Mouse (Mus musculus) urinary bladder, adult 18-20 months (tissue): ENCODE data around the gene Mnd1.

Source experiments
- DNase-seq, 2 experiments: peaks; one replicate each; pipeline ENCODE4 v3.0.0; 2022; ENCODE audit warnings: low spot score in 2 of 2, mixed read lengths in 2 of 2

Gene Mnd1

DNA sequence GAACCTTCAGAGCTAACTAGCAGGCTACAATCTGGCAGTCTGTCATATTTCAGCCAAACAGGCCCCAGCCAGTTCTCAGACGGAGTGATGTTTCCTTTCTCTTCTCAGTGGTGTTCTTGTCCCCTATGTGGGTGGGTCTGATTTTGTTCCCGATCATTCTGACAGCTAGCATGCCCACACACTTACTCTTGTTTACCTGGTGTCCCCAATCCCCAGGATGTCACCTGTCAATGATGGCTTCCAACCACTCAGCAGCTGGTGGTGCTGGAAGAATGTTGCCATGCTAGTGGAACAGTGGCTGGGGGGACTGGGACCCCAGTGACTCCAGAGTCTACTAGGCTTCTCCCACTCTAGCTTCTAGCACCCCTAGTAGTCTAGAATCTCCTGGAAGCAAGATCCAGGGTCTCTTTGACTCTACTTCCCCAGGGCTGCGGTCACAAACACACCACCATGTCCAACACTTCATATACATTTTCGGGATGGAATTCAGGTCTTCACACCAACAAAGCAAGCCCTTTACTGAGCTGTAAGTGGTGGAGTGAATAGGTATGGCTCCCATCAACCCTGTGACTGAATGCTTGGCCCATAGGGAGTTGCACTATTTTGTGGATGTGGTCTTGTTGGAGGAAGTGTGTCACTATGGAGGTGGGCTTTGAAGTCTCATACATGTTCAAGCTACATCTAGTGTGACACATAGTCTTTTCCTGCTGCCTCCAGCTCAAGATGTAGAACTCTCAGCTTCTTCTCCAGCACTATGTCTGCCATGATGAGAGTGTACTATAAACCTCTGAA is 2.2 kb upstream of the Mnd1 start:
- no peak for DNase-seq

DNA sequence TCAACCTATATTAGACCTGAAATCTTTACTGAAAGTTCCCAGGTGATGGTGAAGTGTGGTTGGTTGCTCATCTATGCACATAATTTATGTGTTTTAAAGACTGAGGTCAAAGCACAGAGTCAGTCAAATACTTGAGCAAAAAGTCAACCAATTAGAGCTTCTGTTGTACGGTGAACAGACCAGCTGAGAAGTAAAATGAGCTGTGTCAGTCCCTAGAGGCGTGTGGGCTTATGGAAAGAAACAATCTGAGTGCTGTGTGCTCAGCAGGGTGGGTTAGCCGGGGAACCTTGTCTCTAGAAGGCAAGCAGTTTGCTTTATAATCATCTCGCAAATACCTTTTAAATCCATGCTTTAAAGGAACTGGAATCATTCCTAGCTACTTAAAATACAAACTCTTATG is 1.4 kb upstream of the Mnd1 start:
- no peak for DNase-seq

DNA sequence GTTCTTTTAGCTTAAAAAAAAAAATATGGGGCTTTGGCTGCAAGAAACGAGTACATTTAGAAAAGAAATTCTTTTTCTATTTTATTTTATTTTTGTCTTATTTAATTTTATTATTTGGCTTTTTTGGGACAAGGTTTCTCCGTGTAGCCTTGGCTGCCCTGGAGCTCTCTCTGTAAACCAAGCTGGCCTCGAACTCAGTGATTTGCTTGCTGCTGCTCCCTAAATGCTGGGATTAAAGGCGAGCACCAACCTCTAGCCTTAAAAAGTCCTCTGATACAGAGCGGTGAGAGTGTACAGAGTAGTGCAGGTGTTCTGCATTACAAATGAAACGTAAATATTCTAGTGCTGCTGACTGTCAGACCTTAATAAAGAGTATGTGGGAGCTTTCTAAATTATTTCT is 519 bp upstream of the Mnd1 start:
- DNase-seq: no peak

DNA sequence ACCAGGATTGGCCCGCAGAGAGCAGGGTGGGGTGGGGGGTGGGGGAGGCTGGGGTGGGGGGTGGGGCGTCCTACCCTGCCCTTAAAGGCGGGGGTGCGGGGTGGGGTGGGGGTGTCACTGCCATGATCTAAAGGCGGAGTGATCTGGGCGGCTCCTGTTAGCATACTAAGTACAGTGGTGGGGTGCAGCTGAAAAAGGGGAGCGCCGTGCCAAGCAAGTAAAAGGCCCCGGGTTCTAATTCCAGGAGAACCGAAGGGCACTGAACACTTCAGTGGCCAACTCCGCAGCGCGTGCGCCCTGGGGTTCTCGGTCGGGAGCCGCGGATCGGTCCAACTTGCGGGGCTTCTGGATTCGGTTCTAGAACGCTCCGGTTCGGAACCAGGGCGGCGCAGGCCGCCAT is 440 bp downstream of the Mnd1 start:
- DNase-seq: no peak

DNA sequence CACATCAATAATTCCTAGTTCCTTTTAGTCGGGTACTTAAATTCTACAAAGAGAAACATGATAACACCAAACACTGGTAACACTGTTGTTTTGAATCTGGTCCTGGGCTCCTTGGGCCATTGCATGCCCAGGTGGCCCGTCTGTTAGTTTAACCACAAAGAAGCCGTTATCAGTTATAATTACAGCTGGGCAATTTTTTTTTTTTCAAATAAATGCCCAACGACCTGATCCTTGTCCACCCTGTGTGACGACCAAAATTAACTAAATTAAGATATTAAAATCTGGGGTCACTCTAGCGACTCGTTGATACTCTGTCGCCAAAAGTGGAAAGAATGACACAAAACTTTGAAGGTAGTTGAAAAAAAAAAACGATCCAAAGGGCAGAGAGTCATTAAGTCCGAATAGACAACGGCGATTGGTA is 855 bp downstream of the Mnd1 start:
- no peak for DNase-seq

DNA sequence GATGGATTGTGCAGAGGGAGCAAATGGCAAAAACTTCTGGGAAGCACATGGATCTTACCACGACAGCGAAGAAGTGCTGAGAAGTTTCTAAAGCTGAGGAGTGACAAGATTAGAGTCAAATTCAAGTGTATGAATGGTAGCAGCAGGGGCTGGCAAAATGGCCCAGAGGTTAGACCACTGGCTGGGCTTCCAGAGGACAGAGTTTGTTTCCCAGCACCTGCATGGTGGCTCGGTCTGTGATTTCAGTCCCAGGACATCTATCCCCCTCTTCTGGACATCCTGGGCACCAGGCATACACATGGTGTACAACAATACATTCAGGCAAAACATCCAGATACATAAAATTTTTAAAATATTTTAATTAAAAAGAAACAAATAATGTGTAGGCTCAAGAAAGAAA is 5.8 kb downstream of the Mnd1 start:
- no peak for DNase-seq

DNA sequence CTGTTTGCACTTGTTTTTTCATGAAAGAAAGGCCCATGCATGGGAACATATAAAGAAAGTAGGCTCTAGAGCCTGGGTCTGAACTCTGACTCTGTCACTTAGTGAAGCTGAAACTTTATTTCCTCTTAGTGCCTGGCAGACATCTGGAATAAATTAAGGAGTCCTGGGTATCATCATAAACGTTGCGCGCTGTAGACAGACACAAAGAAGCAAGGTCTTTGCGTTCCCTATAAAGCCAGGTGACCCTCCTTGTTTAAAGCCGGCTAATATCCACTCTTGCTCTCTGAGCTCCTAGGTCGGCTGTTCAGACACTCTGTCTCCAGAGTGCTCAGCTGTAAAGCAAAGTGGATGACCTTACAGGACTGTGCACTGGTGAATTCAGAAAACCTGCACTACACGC is 14.6 kb downstream of the Mnd1 start:
- no peak for DNase-seq

DNA sequence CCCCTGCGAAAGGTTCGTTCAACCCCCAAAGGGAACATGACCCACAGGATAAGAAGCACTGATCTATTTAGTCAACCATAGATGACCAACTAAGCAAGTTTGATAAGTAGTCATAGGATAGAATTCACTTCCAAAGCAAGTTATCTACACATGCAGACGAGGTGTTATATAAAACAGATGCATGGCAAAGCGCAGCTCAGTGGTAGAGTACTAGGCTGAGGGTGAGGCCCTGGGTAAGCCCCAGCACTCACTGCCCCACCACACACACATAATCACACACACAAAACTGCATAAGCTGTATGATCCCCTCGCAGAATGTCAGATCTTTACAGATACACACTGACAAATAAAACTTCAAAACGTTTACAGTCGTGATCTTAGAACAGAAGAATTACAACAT is 19.1 kb downstream of the Mnd1 start:
- no peak for DNase-seq

DNA sequence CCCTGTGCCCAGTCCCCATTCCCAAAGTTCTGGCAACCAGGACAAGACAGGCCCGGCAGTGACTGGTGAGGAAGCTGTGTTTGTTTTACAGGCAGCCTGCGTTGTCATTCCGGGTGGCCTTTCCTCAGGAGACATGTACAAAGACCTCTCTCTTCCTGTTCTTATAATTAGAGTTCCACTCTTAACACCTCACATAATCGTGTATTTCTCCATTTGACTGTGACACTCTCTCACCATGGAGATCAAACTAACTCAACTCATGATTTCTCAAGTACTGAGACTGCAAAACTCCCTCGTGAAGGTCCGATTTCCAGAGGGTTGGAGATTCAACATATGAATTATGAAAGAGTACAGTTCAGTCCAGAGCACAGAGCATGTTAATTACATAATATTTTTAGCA is 19.7 kb downstream of the Mnd1 start:
- DNase-seq: no peak

DNA sequence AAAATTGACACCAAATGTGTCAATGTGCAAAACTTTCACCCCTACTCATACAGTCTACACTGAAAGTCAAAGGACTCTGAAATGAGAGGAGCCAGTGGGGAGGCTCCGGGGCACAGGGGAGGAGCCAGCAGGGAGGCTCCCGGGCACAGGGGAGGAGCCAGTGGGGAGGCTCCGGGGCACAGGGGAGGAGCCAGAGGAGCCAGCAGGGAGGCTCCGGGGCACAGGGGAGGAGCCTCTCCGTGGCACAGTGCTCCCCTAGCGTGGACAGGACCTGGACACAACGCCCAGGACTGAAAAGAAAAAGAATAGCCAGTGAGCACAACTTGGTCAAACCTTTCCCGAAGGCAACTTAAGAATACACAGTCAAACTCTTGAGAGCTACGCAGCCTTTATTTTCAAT is 20.2 kb downstream of the Mnd1 start:
- DNase-seq: no peak

DNA sequence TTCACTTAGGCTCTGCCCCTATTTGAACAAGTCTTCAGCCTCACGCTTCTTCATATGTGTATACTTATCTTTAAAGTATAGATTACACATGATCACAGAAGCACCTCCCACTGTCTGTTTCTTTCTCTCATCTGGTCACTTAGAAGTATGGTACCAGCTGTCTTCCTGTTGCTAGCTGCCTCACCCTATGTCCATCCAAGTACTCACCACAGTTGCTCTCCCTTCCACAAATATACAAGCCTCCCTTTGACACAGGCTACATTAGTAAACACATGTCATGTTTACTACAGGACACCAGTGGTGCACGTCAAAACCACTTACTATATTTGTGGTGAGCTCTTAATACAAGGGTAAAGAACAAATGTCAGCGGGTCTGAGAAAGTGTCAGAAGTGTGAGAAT is 24.2 kb downstream of the Mnd1 start:
- DNase-seq: no peak

DNA sequence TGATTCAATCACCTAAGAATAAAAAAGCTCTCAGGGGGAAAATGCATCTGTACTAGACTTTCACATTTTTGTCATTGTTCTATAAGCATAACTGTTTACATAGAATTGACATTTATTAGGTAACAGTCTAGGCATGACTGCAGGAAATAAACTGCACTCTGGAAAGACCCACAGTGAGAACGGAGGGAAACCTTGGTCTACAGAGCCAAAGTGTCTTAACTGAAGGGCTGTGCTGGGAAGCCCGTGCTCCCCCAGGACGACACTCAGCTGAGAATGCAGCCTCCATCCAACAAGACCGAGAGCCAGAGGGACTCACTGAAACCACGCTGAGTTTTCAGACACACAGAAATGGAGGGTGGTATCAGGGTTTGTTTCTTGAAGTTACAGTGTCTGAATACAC is 24.8 kb downstream of the Mnd1 start:
- DNase-seq: no peak

DNA sequence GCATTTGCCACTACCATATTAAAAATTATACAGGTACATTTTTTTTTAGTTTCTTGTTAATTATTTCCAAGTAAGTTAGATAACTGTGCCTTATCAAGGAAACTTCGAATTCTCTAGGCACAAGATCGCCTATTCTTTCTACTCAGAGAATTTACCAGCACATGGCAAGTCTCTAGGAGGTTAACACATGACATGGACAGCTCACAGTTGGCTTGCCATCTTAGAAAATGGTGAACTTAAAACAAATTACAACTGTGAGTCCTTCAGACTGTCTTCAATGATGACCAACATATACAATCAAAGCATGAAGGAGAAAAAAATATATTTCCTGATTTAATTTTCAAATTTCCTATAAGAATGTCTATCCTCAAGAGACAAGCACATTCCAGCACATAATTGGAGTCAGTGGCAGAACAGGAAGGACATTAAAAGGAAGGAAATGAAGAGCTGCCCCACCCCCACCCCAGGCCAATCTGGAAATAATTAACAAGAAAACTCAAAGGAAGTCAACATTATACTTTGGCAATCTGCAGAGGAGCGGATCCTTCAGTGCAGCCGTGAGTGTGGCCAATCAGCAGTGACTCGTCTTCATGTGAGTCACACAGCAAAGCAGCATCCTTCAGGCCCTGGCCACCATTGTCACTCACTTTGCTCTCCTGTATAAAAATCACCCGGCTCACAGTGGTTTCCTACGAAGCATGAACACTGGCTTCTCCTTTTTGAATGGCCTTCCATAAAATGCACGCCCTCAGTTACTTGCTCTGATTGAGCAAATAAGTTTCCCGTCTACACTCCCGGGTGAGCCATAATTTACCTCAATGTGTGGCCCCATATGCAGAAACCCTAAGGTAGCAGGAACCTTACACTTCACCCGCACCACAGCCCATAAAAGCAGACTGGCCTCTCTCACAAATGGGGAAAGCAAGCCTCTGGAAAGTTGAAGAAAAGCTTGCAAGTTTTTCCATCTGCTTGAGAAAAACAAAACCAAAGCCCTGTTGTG is 26.4 kb downstream of the Mnd1 start:
- DNase-seq: no peak

DNA sequence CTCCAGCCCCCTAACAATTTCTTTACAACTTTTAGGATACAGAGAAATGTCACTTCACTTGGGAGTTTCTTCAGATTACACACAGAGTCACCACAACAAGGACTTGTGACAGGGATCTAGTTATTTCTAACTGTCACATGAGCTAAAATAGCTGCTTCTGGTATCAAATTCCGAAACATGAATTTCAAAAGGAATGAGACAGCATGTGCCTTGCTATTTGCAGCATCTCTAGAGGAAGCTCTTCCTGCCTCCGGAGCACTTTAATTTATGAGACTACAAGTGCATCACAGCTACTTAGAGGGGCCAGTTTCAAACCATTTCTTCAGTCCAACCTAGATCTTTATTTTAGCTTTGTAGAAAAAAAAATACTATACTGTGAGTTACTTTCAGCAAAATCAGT is 28.2 kb downstream of the Mnd1 start:
- no peak for DNase-seq

DNA sequence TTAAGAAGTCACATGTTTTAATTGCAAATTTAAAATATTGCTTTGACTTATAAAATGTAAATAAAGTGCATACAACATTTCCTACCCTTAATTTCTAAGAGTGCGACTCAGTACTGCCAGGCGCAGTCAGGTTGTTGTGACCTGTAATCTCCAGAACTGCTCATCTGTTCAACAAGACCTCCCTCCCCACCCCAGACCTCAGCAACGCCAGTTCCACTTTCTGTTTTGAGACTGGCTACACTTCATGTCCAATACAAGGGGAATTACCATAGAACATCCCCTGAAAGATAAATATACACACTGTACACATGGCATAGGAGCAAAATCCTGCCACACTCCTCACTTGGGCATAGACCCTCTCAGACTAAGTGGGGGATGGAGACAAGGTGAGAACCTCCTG is 28.9 kb downstream of the Mnd1 start:
- no peak for DNase-seq

DNA sequence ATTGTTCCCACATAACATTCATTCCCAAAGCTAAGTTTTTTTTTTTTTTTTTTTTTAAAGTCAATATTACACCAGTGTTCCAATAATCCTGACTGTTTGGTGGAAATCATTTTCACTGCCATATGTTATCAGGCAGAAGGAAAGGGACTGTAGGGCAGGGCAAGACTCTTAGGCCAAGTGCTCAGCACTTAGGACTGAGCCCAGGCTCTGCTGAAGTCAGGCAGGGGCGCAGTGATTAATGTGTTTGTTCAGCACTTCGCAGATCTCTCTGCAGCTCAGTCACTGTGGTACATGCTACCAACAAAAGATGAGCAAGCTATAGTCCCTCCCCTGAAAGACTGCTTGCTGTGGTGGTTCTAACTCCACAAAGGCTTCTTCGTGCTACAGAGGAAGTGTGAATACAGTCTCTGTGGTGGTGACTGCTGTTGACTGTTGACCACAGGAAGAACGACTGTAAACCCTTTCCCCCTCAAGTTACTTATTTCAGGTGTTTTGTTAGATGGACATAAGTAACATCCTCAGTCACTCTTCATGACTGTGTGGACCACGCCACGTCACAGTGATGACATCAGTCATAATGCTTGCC is 29.8 kb downstream of the Mnd1 start:
- no peak for DNase-seq

DNA sequence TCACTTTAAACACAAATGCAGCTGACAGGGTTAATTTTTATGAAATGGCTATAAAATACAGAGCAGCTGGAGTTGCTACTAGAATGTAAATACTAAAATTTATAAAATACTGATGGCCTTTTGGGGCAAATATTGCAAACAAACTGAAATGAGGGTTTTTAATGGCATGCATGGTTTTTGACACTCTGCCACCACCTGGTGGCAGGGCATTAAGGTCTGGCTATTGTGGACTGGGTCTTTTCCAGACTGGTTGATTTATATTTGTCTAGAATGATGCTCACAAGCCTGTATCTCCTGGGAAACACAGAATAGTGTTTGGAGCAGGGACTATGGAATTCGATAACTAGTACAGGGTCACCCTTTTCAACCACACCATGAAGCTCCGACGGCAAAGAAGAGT is 32.1 kb downstream of the Mnd1 start:
- DNase-seq: peak in 1 of 2 experiments; percentile 16

DNA sequence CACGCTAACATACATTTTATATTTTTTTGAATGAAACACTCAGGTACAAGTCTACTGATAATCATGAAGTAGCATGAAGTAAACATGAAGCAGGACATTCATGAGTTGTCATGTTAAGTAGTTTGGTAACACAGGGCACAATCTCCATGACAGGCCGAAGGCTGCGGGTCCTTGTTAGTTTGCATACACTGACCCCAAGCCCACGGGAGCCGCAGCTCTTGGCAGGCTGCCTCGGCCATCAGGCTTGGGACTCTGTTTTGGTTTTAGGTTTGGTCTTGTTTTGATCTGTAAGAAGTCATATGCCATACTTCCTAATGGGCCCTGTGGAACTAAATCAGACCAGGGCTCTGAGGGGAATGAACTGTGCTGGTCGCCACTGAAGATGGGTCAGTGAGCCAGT is 36.9 kb downstream of the Mnd1 start:
- no peak for DNase-seq

DNA sequence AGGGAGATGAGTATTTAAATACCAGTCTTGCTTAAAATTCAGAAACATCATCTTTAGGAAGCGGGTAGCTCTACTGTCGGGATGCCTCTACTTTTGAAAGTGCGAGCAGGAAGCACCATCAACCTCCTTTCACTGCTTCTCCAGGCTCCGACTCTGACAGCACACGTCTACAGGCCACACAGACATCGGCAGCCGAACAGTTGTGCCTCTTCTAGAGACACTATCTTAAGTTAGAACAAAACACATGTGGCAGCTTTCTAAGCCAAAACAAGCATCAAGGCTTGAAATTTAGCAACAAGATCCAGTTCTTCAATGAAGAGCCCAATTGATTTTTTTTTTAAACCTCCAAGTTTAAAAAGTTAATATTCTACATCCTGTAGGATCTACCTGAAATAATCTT is 37.4 kb downstream of the Mnd1 start:
- no peak for DNase-seq

DNA sequence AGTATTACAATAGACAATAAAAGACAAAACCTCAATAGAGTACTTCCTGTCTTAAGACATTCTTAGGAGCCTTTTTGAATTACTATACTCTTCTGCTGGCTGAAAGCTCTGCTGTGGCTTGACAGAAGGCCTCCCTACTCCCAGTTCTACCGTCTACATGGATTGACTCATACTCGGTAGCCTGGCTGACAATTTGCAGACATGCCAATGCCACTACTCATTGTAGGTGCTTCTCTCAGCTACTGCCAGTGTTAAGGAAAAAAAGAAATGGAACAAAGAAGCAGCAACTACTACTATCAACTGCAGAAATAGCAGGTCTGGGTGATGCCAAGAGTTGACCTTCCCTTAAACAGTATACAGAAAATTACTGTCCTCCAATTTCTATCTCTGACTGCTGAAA is 47.0 kb downstream of the Mnd1 start:
- no peak for DNase-seq

DNA sequence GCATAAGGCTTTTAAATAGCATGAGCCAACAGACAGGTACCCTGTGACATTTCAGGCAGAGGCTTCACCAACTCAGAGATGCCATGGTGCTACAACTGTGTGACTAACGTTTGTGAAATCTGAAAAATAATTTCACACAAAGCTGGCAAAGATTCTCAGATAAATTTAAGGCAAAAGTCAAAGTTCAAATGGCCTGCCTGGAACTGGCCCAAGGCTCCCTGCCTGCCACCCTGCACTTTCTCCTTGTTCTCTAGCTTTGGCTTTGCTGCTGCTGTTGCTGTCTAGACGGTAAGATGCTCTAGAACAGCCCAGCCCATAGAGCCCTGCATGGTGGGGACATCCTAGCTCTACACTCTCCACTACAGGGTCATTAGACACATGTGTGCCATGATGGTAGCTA is 49.5 kb downstream of the Mnd1 start:
- DNase-seq: no peak

DNA sequence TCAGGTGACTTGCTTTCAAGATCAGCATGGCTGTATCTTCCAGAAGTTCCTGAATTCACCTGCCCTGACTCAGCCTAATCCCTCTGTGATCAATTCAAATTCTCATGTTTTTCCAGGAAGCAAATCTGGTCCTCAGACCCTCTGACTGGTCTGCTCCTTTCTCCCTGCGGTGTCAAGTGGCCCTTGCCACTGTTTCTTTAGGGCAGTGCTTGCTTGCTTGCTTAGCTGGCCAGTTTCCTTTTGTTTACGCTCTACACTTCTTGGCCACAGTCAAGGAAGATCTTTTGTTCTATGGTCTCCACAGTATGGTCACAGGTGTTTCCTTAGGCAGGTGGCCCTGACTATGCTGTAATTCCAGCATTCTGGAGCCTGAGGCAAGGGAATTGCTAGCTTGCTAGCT is 52.0 kb downstream of the Mnd1 start:
- no peak for DNase-seq

DNA sequence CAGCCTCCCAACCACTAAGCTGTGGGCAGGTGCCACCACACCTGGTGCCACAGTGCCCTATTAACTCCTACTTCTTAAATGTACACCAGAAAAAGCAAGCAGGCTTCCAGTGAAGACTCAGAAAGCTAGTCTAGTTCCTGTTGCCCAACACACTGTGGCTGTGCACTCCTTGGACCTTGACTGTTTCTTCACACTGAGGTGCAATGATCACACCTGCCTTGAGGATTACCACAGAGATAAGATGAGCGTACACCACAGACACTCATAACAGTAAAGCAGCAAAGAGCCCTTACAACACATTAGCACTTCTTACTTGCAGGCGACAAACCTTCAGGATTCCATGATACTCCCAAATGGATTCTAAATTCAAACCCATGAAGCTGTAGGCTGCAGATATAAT is 62.7 kb downstream of the Mnd1 start:
- DNase-seq: no peak
